Mouse (Mus musculus) kidney, postnatal 0 days (tissue): ENCODE results near the gene Tap2. TPM values are rescaled to one million over a fixed set of nuclear protein-coding genes. Genes with fewer than 3 reads are reported as not detected.
A peak's percentile ranks its signal among the peaks of the same experiment; 100 is the strongest.
"Not testable (repeated sequence)": the region's sequence is repeated elsewhere in the genome, so short reads cannot be mapped to it uniquely, and the experiment has no call there.

Experiments
- ATAC-seq: fragments of 200-750 bp; cut with Nextera tagmentation; replicated peaks from 2 replicates; pipeline ENCODE4 v1.8.0; 2017; ENCODE audit warnings: low read depth, moderate number of reproducible peaks, moderate TSS enrichment, moderate library complexity; ENCODE audit not compliant: low FRiP score
- DNase-seq: peaks from one replicate; pipeline ENCODE4 v3.0.0-alpha.2; 2016; ENCODE audit warnings: low spot score
- H3K27ac ChIP-seq: fragments of 300-500 bp; sonication (generic); 2 replicates; pipeline ENCODE4 v1.5.1; 2014; ENCODE audit warnings: mild to moderate bottlenecking
- H3K27me3 ChIP-seq: fragments of 300-500 bp; sonication (generic); 2 replicates; pipeline ENCODE4 v1.6.1; 2014; ENCODE audit warnings: low read length, mixed read lengths; ENCODE audit not compliant: insufficient read depth
- H3K36me3 ChIP-seq: fragments of 300-500 bp; sonication (generic); 2 replicates; pipeline ENCODE4 v1.6.1; 2014; ENCODE audit warnings: low read length, mixed read lengths; ENCODE audit not compliant: insufficient read depth
- H3K4me1 ChIP-seq: fragments of 300-500 bp; sonication (generic); replicated peaks from 2 replicates; pipeline ENCODE4 v1.6.1; 2014; ENCODE audit warnings: antibody characterized with exemption, low read length, mixed read lengths; ENCODE audit not compliant: insufficient read depth
- H3K4me2 ChIP-seq: fragments of 300-500 bp; sonication (generic); 2 replicates; pipeline ENCODE4 v1.6.1; 2014; ENCODE audit warnings: mild to moderate bottlenecking, low read length, moderate library complexity, mixed read lengths
- H3K4me3 ChIP-seq: fragments of 300-500 bp; sonication (generic); replicated peaks from 2 replicates; pipeline ENCODE4 v1.5.1; 2014; ENCODE audit warnings: low read depth, low read length
- H3K9ac ChIP-seq: fragments of 300-500 bp; sonication (generic); 2 replicates; pipeline ENCODE4 v1.6.1; 2014; ENCODE audit warnings: low read depth, low read length
- H3K9me3 ChIP-seq: fragments of 300-500 bp; sonication (generic); replicated peaks from 2 replicates; pipeline ENCODE4 v1.6.1; 2016; ENCODE audit warnings: low read length, inconsistent platforms, mixed read lengths
- CTCF ChIP-seq: IDR thresholded peaks from 2 replicates; pipeline ENCODE4 v1.5.1; 2016; ENCODE audit warnings: antibody characterized with exemption, low read depth, mild to moderate bottlenecking, moderate library complexity
- WGBS: fragments of 180-500 bp; shearing (Covaris S2); extraction: QIAGEN DNeasy Blood & Tissue Kit; methylation state at CpG from one replicate; pipeline ENCODE4 v1.1.7; 2014; 5-methylcytosine and 5-hydroxymethylcytosine counted together
- polyA plus RNA-seq: library from polyadenylated mRNA; unstranded; fragments of >200 nt; fragmentation: Nextera tagmentation; extraction: Ambion mirVana; gene quantifications from 2 replicates; pipeline ENCODE4 v1.2.1, GENCODE M21; 2015

Tap2 gene
- polyA plus RNA-seq, 1 experiment from 2014 or later: 8.8 TPM

DNA sequence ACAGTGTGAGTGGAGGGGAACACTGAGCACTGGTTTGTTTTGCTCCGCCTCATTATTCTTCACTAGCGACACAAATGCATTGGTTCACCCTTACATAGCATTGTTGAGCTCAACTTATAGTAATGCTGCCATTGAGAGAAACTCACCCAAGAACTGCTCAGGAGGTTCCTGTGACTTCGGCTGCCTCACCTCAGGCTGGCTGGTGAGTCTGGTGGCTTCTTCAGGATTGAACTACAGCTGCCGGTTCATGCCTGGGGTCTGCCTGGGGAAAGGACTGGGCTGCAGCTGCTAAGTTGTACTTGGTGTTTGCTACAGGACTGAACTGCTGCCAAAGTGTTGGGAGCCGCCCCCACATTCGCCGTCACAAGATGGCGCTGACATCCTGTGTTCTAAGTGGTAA, 22.1 kb downstream of the Tap2 start:
- Histone ChIP-seq H3K9me3 (no peaks in the 10 kb centered on the region), H3K4me1 (no peaks in the 10 kb centered on the region), H3K4me2 (no peak overlapping the region), H3K27ac (no peak overlapping the region), H3K9ac (no peak overlapping the region), H3K27me3 (no peaks in the 10 kb centered on the region), H3K36me3 (no peaks in the 10 kb centered on the region), H3K4me3 (no peak overlapping the region)
- TF ChIP-seq CTCF: no peak
- WGBS: 95% methylated on average over 8 of the region's 8 CpGs
- DNase-seq (no peak), ATAC-seq (no peak)

- not testable (repeated sequence) for DNase-seq, ATAC-seq, H3K4me1 ChIP-seq, H3K9ac ChIP-seq, H3K4me3 ChIP-seq, H3K4me2 ChIP-seq, H3K9me3 ChIP-seq, H3K36me3 ChIP-seq, H3K27me3 ChIP-seq, H3K27ac ChIP-seq
- 99% methylated on average over 13 of the region's 23 CpGs for whole genome bisulfite sequencing
Observed at GRCm38 (mm10) chr17:34225911-34226310, 22.6 kb downstream of the Tap2 start.

DNA sequence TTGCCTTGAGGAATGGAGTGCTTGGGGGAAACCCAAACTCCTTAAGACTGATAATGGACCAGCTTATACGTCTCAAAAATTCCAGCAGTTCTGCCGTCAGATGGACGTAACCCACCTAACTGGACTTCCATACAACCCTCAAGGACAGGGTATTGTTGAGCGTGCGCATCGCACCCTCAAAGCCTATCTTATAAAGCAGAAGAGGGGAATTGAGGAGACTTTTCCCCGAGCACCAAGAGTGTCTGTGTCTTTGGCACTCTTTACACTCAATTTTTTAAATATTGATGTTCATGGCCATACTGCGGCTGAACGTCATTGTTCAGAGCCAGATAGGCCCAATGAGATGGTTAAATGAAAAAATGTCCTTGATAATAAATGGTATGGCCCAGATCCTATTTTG, 27.6 kb downstream of the Tap2 start:
- 94% methylated on average over 4 of the region's 9 CpGs for WGBS
- not testable (repeated sequence) for H3K4me1 ChIP-seq, H3K36me3 ChIP-seq, ATAC-seq, H3K9ac ChIP-seq, DNase-seq, H3K27ac ChIP-seq, H3K27me3 ChIP-seq, H3K4me3 ChIP-seq, H3K9me3 ChIP-seq, H3K4me2 ChIP-seq

GRCm38 (mm10) chr17:34232021-34232420, 28.7 kb downstream of the Tap2 start:
- not testable (repeated sequence) for H3K9me3 ChIP-seq, H3K27me3 ChIP-seq, H3K4me3 ChIP-seq, H3K4me1 ChIP-seq, H3K36me3 ChIP-seq, DNase-seq, H3K9ac ChIP-seq, H3K4me2 ChIP-seq, H3K27ac ChIP-seq, ATAC-seq
- 87% methylated on average over 6 of the region's 7 CpGs for WGBS

GRCm38 (mm10) chr17:34234926-34235325, 31.6 kb downstream of the Tap2 start:
- TF ChIP-seq CTCF: peak; percentile 88
- no peaks in the 10 kb centered on the region for H3K4me1 ChIP-seq
- no peak overlapping the region for H3K27ac ChIP-seq
- peak; percentile 68; the same call in 1 of the 2 replicates for ATAC-seq
- H3K4me2 ChIP-seq: no peak overlapping the region
- no peaks in the 10 kb centered on the region for H3K27me3 ChIP-seq
- no peak overlapping the region for H3K9ac ChIP-seq
- H3K9me3 ChIP-seq: no peaks in the 10 kb centered on the region
- no peaks in the 10 kb centered on the region for H3K36me3 ChIP-seq
- DNase-seq: peak; percentile 71
- WGBS: 36% methylated on average over 9 of the region's 9 CpGs
- H3K4me3 ChIP-seq: no peak overlapping the region

DNA sequence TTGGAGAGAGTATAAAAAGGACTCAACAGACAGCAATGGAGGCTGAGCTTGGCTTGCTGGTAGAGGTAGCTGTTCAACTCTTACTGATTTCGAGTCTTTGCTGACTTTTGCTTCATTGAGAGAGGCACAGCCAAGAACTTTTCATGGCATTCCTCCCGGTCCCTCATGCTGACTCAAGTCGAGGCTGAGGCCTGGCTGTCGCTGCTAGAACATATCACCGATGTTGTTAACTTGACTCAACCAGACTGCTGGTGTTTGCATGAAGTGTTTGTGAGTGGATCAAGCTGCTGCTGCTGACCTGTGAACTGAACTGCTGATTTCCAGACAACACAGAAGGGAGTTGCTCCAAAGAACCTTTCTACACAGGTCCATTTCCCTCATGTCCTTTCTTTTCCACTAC, 33.4 kb downstream of the Tap2 start:
- Histone ChIP-seq H3K27ac (no peak overlapping the region), H3K4me1 (no peaks in the 10 kb centered on the region), H3K27me3 (no peaks in the 10 kb centered on the region), H3K4me3 (no peak overlapping the region), H3K9me3 (no peaks in the 10 kb centered on the region), H3K36me3 (no peaks in the 10 kb centered on the region), H3K4me2 (no peak overlapping the region), H3K9ac (no peak overlapping the region)
- WGBS: 72% methylated on average over 5 of the region's 5 CpGs
- ATAC-seq (no peak), DNase-seq (no peak)
- TF ChIP-seq CTCF: no peak

GRCm38 (mm10) chr17:34237741-34238140, 34.4 kb downstream of the Tap2 start:
- no peak overlapping the region for H3K4me2 ChIP-seq
- H3K9ac ChIP-seq: no peak overlapping the region
- no peaks in the 10 kb centered on the region for H3K9me3 ChIP-seq
- no peaks in the 10 kb centered on the region for H3K27me3 ChIP-seq
- no peak overlapping the region for H3K27ac ChIP-seq
- 77% methylated on average over 3 of the region's 3 CpGs for WGBS
- no peak for TF ChIP-seq CTCF
- no peak overlapping the region for H3K4me3 ChIP-seq
- H3K4me1 ChIP-seq: no peaks in the 10 kb centered on the region
- no peaks in the 10 kb centered on the region for H3K36me3 ChIP-seq
- DNase-seq: no peak
- no peak for ATAC-seq
